Mouse (Mus musculus): ENCODE measurements at regions not wholly inside any gene's neighbourhood (a gene's known extent, or its start where the extent isn't known, plus 50 kb on each side); places are given as distances from the start of the nearest gene placed in this dataset.

GRCm38 (mm10) chr17:13570796-13571195 is 189.5 kb upstream of the Afdn start:
- Histone ChIP-seq H3K9me3 (ENCODE audit: control insufficient read depth, low read length) (no peaks in the 10 kb centered on the region), H3K4me3 (ENCODE audit: low read depth, low read length) (no peak overlapping the region), H3K27ac (replicated peaks) (no peak overlapping the region), H3K4me2 (replicated peaks; ENCODE audit: low read depth) (no peak overlapping the region), H3K9ac (ENCODE audit: low read length) (no peak overlapping the region), H3K36me3 (ENCODE audit: control insufficient read depth, insufficient read depth, low read length) (no peaks in the 10 kb centered on the region), H3K27me3 (ENCODE audit: control insufficient read depth, insufficient read depth, low read length) (no peaks in the 10 kb centered on the region), H3K4me1 (replicated peaks; ENCODE audit: control insufficient read depth, insufficient read depth) (no peaks in the 10 kb centered on the region)
- no peak for TF ChIP-seq EP300 (optimal IDR thresholded peaks at IDR 0.05)
- DNase-seq (ENCODE audit: low spot score), result no peak
- ATAC-seq (ENCODE audit: low FRiP score, low TSS enrichment), result no peak
- 62% methylated on average over 5 of the region's 5 CpGs for WGBS

GRCm38 (mm10) chr17:13572204-13572833 is 188.0 kb upstream of the Afdn start:
- no peaks in the 10 kb centered on the region for H3K4me1 ChIP-seq (replicated peaks; ENCODE audit: control insufficient read depth, insufficient read depth)
- peak overlapping the region; percentile 65 for H3K27ac ChIP-seq (replicated peaks)
- no peak overlapping the region for H3K4me2 ChIP-seq (replicated peaks; ENCODE audit: low read depth)
- H3K9me3 ChIP-seq (ENCODE audit: control insufficient read depth, low read length), result no peaks in the 10 kb centered on the region
- TF ChIP-seq CTCF (IDR thresholded peaks at IDR 0.05; ENCODE audit: low read depth) (no peak), EP300 (optimal IDR thresholded peaks at IDR 0.05) (no peak)
- WGBS, result 51% methylated on average over 8 of the region's 8 CpGs
- DNase-seq (ENCODE audit: low spot score) (peak; percentile 82), ATAC-seq (ENCODE audit: low FRiP score, low TSS enrichment) (peak; percentile 89)
- H3K27me3 ChIP-seq (ENCODE audit: control insufficient read depth, insufficient read depth, low read length), result no peaks in the 10 kb centered on the region
- H3K4me3 ChIP-seq (ENCODE audit: low read depth, low read length), result no peak overlapping the region
- no peaks in the 10 kb centered on the region for H3K36me3 ChIP-seq (ENCODE audit: control insufficient read depth, insufficient read depth, low read length)
- H3K9ac ChIP-seq (ENCODE audit: low read length), result no peak overlapping the region

- no peaks in the 10 kb centered on the region for H3K27me3 ChIP-seq (ENCODE audit: control insufficient read depth, insufficient read depth, low read length)
- no peaks in the 10 kb centered on the region for H3K4me1 ChIP-seq (replicated peaks; ENCODE audit: control insufficient read depth, insufficient read depth)
- no peak overlapping the region for H3K9ac ChIP-seq (ENCODE audit: low read length)
- no peak overlapping the region for H3K4me2 ChIP-seq (replicated peaks; ENCODE audit: low read depth)
- no peak for TF ChIP-seq CTCF (IDR thresholded peaks at IDR 0.05; ENCODE audit: low read depth)
- TF ChIP-seq EP300 (optimal IDR thresholded peaks at IDR 0.05), result no peak
- 63% methylated on average over 9 of the region's 9 CpGs for WGBS
- DNase-seq (ENCODE audit: low spot score) (no peak), ATAC-seq (ENCODE audit: low FRiP score, low TSS enrichment) (no peak)
- H3K36me3 ChIP-seq (ENCODE audit: control insufficient read depth, insufficient read depth, low read length), result no peaks in the 10 kb centered on the region
- H3K27ac ChIP-seq (replicated peaks), result peak overlapping the region; percentile 65
- no peaks in the 10 kb centered on the region for H3K9me3 ChIP-seq (ENCODE audit: control insufficient read depth, low read length)
- no peak overlapping the region for H3K4me3 ChIP-seq (ENCODE audit: low read depth, low read length)
These were observed 187.3 kb upstream of the Afdn start for GRCm38 (mm10) chr17:13573036-13573435.

GRCm38 (mm10) chr17:13574122-13574521 is 186.2 kb upstream of the Afdn start:
- Histone ChIP-seq H3K4me2 (replicated peaks; ENCODE audit: low read depth) (no peak overlapping the region), H3K27ac (replicated peaks) (peak overlapping the region; percentile 45), H3K27me3 (ENCODE audit: control insufficient read depth, insufficient read depth, low read length) (no peaks in the 10 kb centered on the region), H3K9ac (ENCODE audit: low read length) (no peak overlapping the region), H3K9me3 (ENCODE audit: control insufficient read depth, low read length) (no peaks in the 10 kb centered on the region), H3K4me1 (replicated peaks; ENCODE audit: control insufficient read depth, insufficient read depth) (no peaks in the 10 kb centered on the region), H3K4me3 (ENCODE audit: low read depth, low read length) (no peak overlapping the region), H3K36me3 (ENCODE audit: control insufficient read depth, insufficient read depth, low read length) (no peaks in the 10 kb centered on the region)
- DNase-seq (ENCODE audit: low spot score), result peak; percentile 40
- TF ChIP-seq CTCF (IDR thresholded peaks at IDR 0.05; ENCODE audit: low read depth), result no peak
- no peak for TF ChIP-seq EP300 (optimal IDR thresholded peaks at IDR 0.05)
- peak; percentile 40; the same call in 1 of the 2 replicates for ATAC-seq (ENCODE audit: low FRiP score, low TSS enrichment)
- WGBS, result 80% methylated on average over 1 of the region's 1 CpGs

- Histone ChIP-seq H3K4me2 (replicated peaks; ENCODE audit: low read depth) (no peak overlapping the region), H3K27me3 (ENCODE audit: control insufficient read depth, insufficient read depth, low read length) (no peaks in the 10 kb centered on the region), H3K9ac (ENCODE audit: low read length) (no peak overlapping the region), H3K36me3 (ENCODE audit: control insufficient read depth, insufficient read depth, low read length) (no peaks in the 10 kb centered on the region), H3K27ac (replicated peaks) (peak overlapping the region; percentile 45; the same call in 1 of the 2 replicates), H3K4me3 (ENCODE audit: low read depth, low read length) (no peak overlapping the region), H3K4me1 (replicated peaks; ENCODE audit: control insufficient read depth, insufficient read depth) (no peaks in the 10 kb centered on the region), H3K9me3 (ENCODE audit: control insufficient read depth, low read length) (no peaks in the 10 kb centered on the region)
- 70% methylated on average over 13 of the region's 13 CpGs for WGBS
- DNase-seq (ENCODE audit: low spot score) (no peak), ATAC-seq (ENCODE audit: low FRiP score, low TSS enrichment) (no peak)
- TF ChIP-seq CTCF (IDR thresholded peaks at IDR 0.05; ENCODE audit: low read depth), result no peak
- no peak for TF ChIP-seq EP300 (optimal IDR thresholded peaks at IDR 0.05)
These were observed 185.5 kb upstream of the Afdn start for GRCm38 (mm10) chr17:13574682-13575444.

GRCm38 (mm10) chr17:13577798-13578197 is 182.5 kb upstream of the Afdn start:
- H3K9me3 ChIP-seq (ENCODE audit: control insufficient read depth, low read length), result no peaks in the 10 kb centered on the region
- no peak overlapping the region for H3K27ac ChIP-seq (replicated peaks)
- 58% methylated on average over 3 of the region's 3 CpGs for WGBS
- H3K4me2 ChIP-seq (replicated peaks; ENCODE audit: low read depth), result no peak overlapping the region
- H3K4me1 ChIP-seq (replicated peaks; ENCODE audit: control insufficient read depth, insufficient read depth), result no peaks in the 10 kb centered on the region
- H3K9ac ChIP-seq (ENCODE audit: low read length), result no peak overlapping the region
- DNase-seq (ENCODE audit: low spot score) (no peak), ATAC-seq (ENCODE audit: low FRiP score, low TSS enrichment) (no peak)
- TF ChIP-seq EP300 (optimal IDR thresholded peaks at IDR 0.05), result no peak
- TF ChIP-seq CTCF (IDR thresholded peaks at IDR 0.05; ENCODE audit: low read depth), result no peak
- no peaks in the 10 kb centered on the region for H3K36me3 ChIP-seq (ENCODE audit: control insufficient read depth, insufficient read depth, low read length)
- no peaks in the 10 kb centered on the region for H3K27me3 ChIP-seq (ENCODE audit: control insufficient read depth, insufficient read depth, low read length)
- no peak overlapping the region for H3K4me3 ChIP-seq (ENCODE audit: low read depth, low read length)

All from stomach, postnatal 0 days (tissue).